Mouse (Mus musculus): ENCODE measurements at regions not wholly inside any gene's neighbourhood (a gene's known extent, or its start where the extent isn't known, plus 50 kb on each side); places are given as distances from the start of the nearest gene placed in this dataset.
A peak's percentile ranks its signal among the peaks of the same experiment; 100 is the strongest.
"Not testable (repeated sequence)": the region's sequence is repeated elsewhere in the genome, so short reads cannot be mapped to it uniquely, and the experiment has no call there.

GRCm38 (mm10) chr2:117455021-117455739, 112.4 kb upstream of the Rasgrp1 start:
- Histone ChIP-seq H3K9ac (no peak overlapping the region), H3K9me3 (no peaks in the 10 kb centered on the region), H3K36me3 (no peaks in the 10 kb centered on the region), H3K4me3 (no peak overlapping the region), H3K27ac (replicated peaks) (no peak overlapping the region), H3K27me3 (no peaks in the 10 kb centered on the region), H3K4me1 (replicated peaks) (peaks cover 10% of the 10 kb centered on the region; the same call in 1 of the 2 replicates), H3K4me2 (no peak overlapping the region)
- ATAC-seq (ENCODE audit: low FRiP score, low read depth) = peak; percentile 75; the same call in 1 of the 2 replicates
- 64% methylated on average over 4 of the region's 4 CpGs for WGBS

GRCm38 (mm10) chr2:117455740-117456455, 113.1 kb upstream of the Rasgrp1 start:
- Histone ChIP-seq H3K9me3 (no peaks in the 10 kb centered on the region), H3K27ac (replicated peaks) (no peak overlapping the region), H3K36me3 (no peaks in the 10 kb centered on the region), H3K9ac (no peak overlapping the region), H3K4me3 (no peak overlapping the region), H3K27me3 (no peaks in the 10 kb centered on the region), H3K4me2 (no peak overlapping the region), H3K4me1 (replicated peaks) (peaks cover 10% of the 10 kb centered on the region; the same call in 1 of the 2 replicates)
- peak; percentile 43 for ATAC-seq (ENCODE audit: low FRiP score, low read depth)
- 33% methylated on average over 7 of the region's 7 CpGs for WGBS

GRCm38 (mm10) chr2:117456456-117457020, 113.7 kb upstream of the Rasgrp1 start:
- Histone ChIP-seq H3K4me1 (replicated peaks) (peaks cover 10% of the 10 kb centered on the region; the same call in 1 of the 2 replicates), H3K4me3 (no peak overlapping the region), H3K4me2 (no peak overlapping the region), H3K27ac (replicated peaks) (no peak overlapping the region), H3K9ac (no peak overlapping the region), H3K36me3 (no peaks in the 10 kb centered on the region), H3K9me3 (no peaks in the 10 kb centered on the region), H3K27me3 (no peaks in the 10 kb centered on the region)
- 60% methylated on average over 13 of the region's 13 CpGs for WGBS
- no peak for ATAC-seq (ENCODE audit: low FRiP score, low read depth)

- H3K4me2 ChIP-seq = no peak overlapping the region
- no peaks in the 10 kb centered on the region for H3K36me3 ChIP-seq
- ATAC-seq (ENCODE audit: low FRiP score, low read depth) = no peak
- H3K4me3 ChIP-seq = no peak overlapping the region
- WGBS = 86% methylated on average over 4 of the region's 4 CpGs
- H3K27ac ChIP-seq (replicated peaks) = no peak overlapping the region
- H3K9me3 ChIP-seq = no peaks in the 10 kb centered on the region
- H3K9ac ChIP-seq = no peak overlapping the region
- no peaks in the 10 kb centered on the region; the same call in 1 of the 2 replicates for H3K4me1 ChIP-seq (replicated peaks)
- H3K27me3 ChIP-seq = no peaks in the 10 kb centered on the region
These were observed 118.9 kb upstream of the Rasgrp1 start for GRCm38 (mm10) chr2:117461541-117462290.

- Histone ChIP-seq H3K36me3 (no peaks in the 10 kb centered on the region), H3K9me3 (no peaks in the 10 kb centered on the region)
- WGBS = 94% methylated on average over 2 of the region's 2 CpGs
These were observed 132.2 kb upstream of the Rasgrp1 start for GRCm38 (mm10) chr2:117474885-117475542.

GRCm38 (mm10) chr2:117475561-117475960, 132.8 kb upstream of the Rasgrp1 start:
- WGBS = 53% methylated on average over 3 of the region's 3 CpGs
- H3K4me2 ChIP-seq = no peak overlapping the region
- no peak for ATAC-seq (ENCODE audit: low FRiP score, low read depth)

More at GRCm38 (mm10) chr2:117474885-117475542, 132.2 kb upstream of the Rasgrp1 start:
- no peak for ATAC-seq (ENCODE audit: low FRiP score, low read depth)
- Histone ChIP-seq H3K4me2 (no peak overlapping the region), H3K4me1 (replicated peaks) (peaks cover 7% of the 10 kb centered on the region; the same call in 1 of the 2 replicates), H3K27me3 (no peaks in the 10 kb centered on the region), H3K4me3 (no peak overlapping the region), H3K9ac (no peak overlapping the region), H3K27ac (replicated peaks) (no peak overlapping the region)

GRCm38 (mm10) chr2:117477503-117477902, 134.7 kb upstream of the Rasgrp1 start:
- ATAC-seq (ENCODE audit: low FRiP score, low read depth) = 0 out of 2 replicates have a peak, but pooled peaks have one; percentile 59
- not testable (repeated sequence) for H3K4me3 ChIP-seq; H3K9ac ChIP-seq; H3K4me2 ChIP-seq; H3K4me1 ChIP-seq (replicated peaks); H3K36me3 ChIP-seq; H3K9me3 ChIP-seq; H3K27ac ChIP-seq (replicated peaks); H3K27me3 ChIP-seq
- WGBS = 80% methylated on average over 11 of the region's 11 CpGs

More at GRCm38 (mm10) chr2:117475561-117475960, 132.8 kb upstream of the Rasgrp1 start:
- Histone ChIP-seq H3K4me3 (no peak overlapping the region), H3K27me3 (no peaks in the 10 kb centered on the region), H3K4me1 (replicated peaks) (peaks cover 7% of the 10 kb centered on the region; the same call in 1 of the 2 replicates), H3K27ac (replicated peaks) (no peak overlapping the region), H3K9ac (no peak overlapping the region), H3K9me3 (no peaks in the 10 kb centered on the region), H3K36me3 (no peaks in the 10 kb centered on the region)

- not testable (repeated sequence) for H3K9me3 ChIP-seq; H3K36me3 ChIP-seq; H3K4me1 ChIP-seq (replicated peaks); H3K9ac ChIP-seq; H3K4me3 ChIP-seq; H3K27me3 ChIP-seq
- 60% methylated on average over 16 of the region's 16 CpGs for WGBS
- peak; percentile 87; the same call in 1 of the 2 replicates for ATAC-seq (ENCODE audit: low FRiP score, low read depth)
- H3K4me2 ChIP-seq = peak overlapping the region; percentile 17; the same call in 1 of the 2 replicates
- H3K27ac ChIP-seq (replicated peaks) = peak overlapping the region; percentile 6; the same call in 1 of the 2 replicates
These were observed 136.6 kb upstream of the Rasgrp1 start for GRCm38 (mm10) chr2:117479244-117480009.

GRCm38 (mm10) chr2:117486447-117486846, 143.6 kb upstream of the Rasgrp1 start:
- Histone ChIP-seq H3K36me3 (no peaks in the 10 kb centered on the region), H3K4me1 (replicated peaks) (no peaks in the 10 kb centered on the region), H3K9me3 (no peaks in the 10 kb centered on the region), H3K27me3 (no peaks in the 10 kb centered on the region), H3K4me3 (no peak overlapping the region), H3K27ac (replicated peaks) (no peak overlapping the region), H3K4me2 (no peak overlapping the region), H3K9ac (no peak overlapping the region)
- no peak for ATAC-seq (ENCODE audit: low FRiP score, low read depth)
- WGBS = 89% methylated on average over 2 of the region's 2 CpGs

- H3K36me3 ChIP-seq = no peaks in the 10 kb centered on the region
- H3K4me2 ChIP-seq = no peak overlapping the region
- H3K27me3 ChIP-seq = no peaks in the 10 kb centered on the region
- WGBS = 87% methylated on average over 5 of the region's 5 CpGs
- no peak overlapping the region for H3K4me3 ChIP-seq
- H3K27ac ChIP-seq (replicated peaks) = no peak overlapping the region
- ATAC-seq (ENCODE audit: low FRiP score, low read depth) = no peak
- no peaks in the 10 kb centered on the region for H3K9me3 ChIP-seq
- H3K9ac ChIP-seq = no peak overlapping the region
- H3K4me1 ChIP-seq (replicated peaks) = no peaks in the 10 kb centered on the region
These were observed 155.8 kb upstream of the Rasgrp1 start for GRCm38 (mm10) chr2:117498565-117498964.

GRCm38 (mm10) chr2:117502611-117503010, 159.8 kb upstream of the Rasgrp1 start:
- no peak overlapping the region for H3K9ac ChIP-seq
- no peaks in the 10 kb centered on the region for H3K9me3 ChIP-seq
- H3K4me1 ChIP-seq (replicated peaks) = no peaks in the 10 kb centered on the region
- no peaks in the 10 kb centered on the region for H3K27me3 ChIP-seq
- no peaks in the 10 kb centered on the region for H3K36me3 ChIP-seq
- H3K4me3 ChIP-seq = no peak overlapping the region
- no peak overlapping the region for H3K4me2 ChIP-seq
- no peak for ATAC-seq (ENCODE audit: low FRiP score, low read depth)
- H3K27ac ChIP-seq (replicated peaks) = no peak overlapping the region

Measured in hindbrain, embryonic 15.5 days (tissue).